Mouse (Mus musculus) heart, adult 2 months (tissue): ENCODE results near the gene Spta1.

Experiments
- EP300 ChIP-seq: fragments of 200-500 bp; IDR thresholded peaks from 2 replicates; pipeline ENCODE4 v1.6.1; 2011; ENCODE audit warnings: low read depth, low read length, control low read depth; ENCODE audit not compliant: insufficient read depth
- POLR2A ChIP-seq: fragments of 200-500 bp; IDR thresholded peaks from 2 replicates; pipeline ENCODE4 v1.6.1; 2011; ENCODE audit warnings: mild to moderate bottlenecking, low read depth, low read length, control low read depth; ENCODE audit not compliant: insufficient read depth

DNA sequence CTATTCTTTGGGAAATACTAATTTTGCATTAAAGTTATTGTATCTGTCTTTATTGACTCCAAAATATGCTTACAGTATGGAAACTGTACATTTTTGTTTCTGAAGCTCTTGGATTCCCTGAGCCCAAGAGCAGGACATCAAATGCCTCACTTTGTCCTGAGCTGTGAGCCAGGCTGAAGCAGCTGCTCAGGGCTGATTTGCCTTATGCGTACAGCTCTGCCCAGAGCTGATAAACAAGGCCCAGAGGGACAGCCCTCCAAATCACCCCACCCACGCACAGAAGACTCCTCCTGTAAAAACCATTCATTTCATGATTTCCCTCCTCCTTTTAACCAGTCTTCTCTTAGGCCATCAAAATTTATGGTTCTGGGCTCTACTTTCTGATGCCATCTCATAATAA, 1.0 kb upstream of the Spta1 start:
- TF ChIP-seq POLR2A (no peak), EP300 (no peak)
